ENCODE assay signal across 26 mouse cellular contexts in genomic region chr5:13636237-13636636, GRCm38 (mm10).
DNase-seq lines count a peak whose midpoint lies in the region; ATAC-seq and TF ChIP-seq lines count a peak whose summit lies in the region.
"Had no signal": no experiment of that assay in that cellular context is flagged by ENCODE, and none has a peak within 500 bp of the region (broad histone marks: within the 10 kb centered on the region; RNA-seq: fewer than 3 reads in every experiment).

No protein-coding gene starts in this region.

- no peak overlapping the region for H3K9ac ChIP-seq in embryonic facial prominence, embryonic 11.5 days (replicated peaks; ENCODE audit: low read length)
- no peak overlapping the region for H3K9ac ChIP-seq in limb, embryonic 14.5 days (ENCODE audit: low read depth, low read length, severe bottlenecking)
- no peak overlapping the region for H3K9ac ChIP-seq in hindbrain, embryonic 16.5 days (ENCODE audit: low read depth, low read length)
- H3K9ac ChIP-seq: embryonic facial prominence, embryonic 13.5 days; hindbrain, embryonic 12.5 days had no signal

- no peak for TF ChIP-seq POLR2A in brain, embryonic 14.5 days (IDR thresholded peaks at IDR 0.05; ENCODE audit: borderline replicate concordance, extremely low read depth, insufficient read depth, insufficient read length, poor library complexity, severe bottlenecking)
- TF ChIP-seq POLR2A in limb, embryonic 14.5 days (IDR thresholded peaks at IDR 0.05; ENCODE audit: borderline replicate concordance, extremely low read depth, insufficient read depth, insufficient read length): no peak

- H3K27me3 ChIP-seq in embryonic facial prominence, embryonic 11.5 days (ENCODE audit: control insufficient read depth, insufficient read depth, low read length): no peaks in the 10 kb centered on the region
- no peaks in the 10 kb centered on the region for H3K27me3 ChIP-seq in embryonic facial prominence, embryonic 10.5 days (replicated peaks; ENCODE audit: low read depth, poor library complexity, severe bottlenecking)
- no peaks in the 10 kb centered on the region for H3K27me3 ChIP-seq in limb, embryonic 14.5 days (ENCODE audit: control insufficient read depth, insufficient read depth, low read length)
- no peaks in the 10 kb centered on the region for H3K27me3 ChIP-seq in hindbrain, embryonic 16.5 days (replicated peaks; ENCODE audit: control insufficient read depth, insufficient read depth, low read length)
- H3K27me3 ChIP-seq: embryonic facial prominence, embryonic 13.5 days; hindbrain, embryonic 12.5 days had no signal

- H3K4me2 ChIP-seq in embryonic facial prominence, embryonic 11.5 days (ENCODE audit: low read depth, low read length): no peak overlapping the region
- H3K4me2 ChIP-seq in limb, embryonic 14.5 days (replicated peaks; ENCODE audit: low read depth, low read length, severe bottlenecking): no peak overlapping the region
- no peak overlapping the region for H3K4me2 ChIP-seq in hindbrain, embryonic 16.5 days (ENCODE audit: low read length)
- H3K4me2 ChIP-seq: embryonic facial prominence, embryonic 13.5 days; hindbrain, embryonic 12.5 days had no signal

- no peak overlapping the region for H3K27ac ChIP-seq in embryonic facial prominence, embryonic 11.5 days (replicated peaks; ENCODE audit: low read depth, low read length)
- no peak overlapping the region for H3K27ac ChIP-seq in embryonic facial prominence, embryonic 10.5 days (replicated peaks)
- H3K27ac ChIP-seq in limb, embryonic 14.5 days (replicated peaks; ENCODE audit: low read depth, low read length): no peak overlapping the region
- no peak overlapping the region for H3K27ac ChIP-seq in hindbrain, embryonic 16.5 days (ENCODE audit: low read depth, low read length)
- H3K27ac ChIP-seq: embryonic facial prominence, embryonic 13.5 days; heart, embryonic 10.5 days; hindbrain, embryonic 12.5 days; hindbrain, postnatal 0 days had no signal

- peak; percentile 30 for DNase-seq in embryonic facial prominence, embryonic 11.5 days (ENCODE audit: low spot score)
- no peak for DNase-seq in embryonic facial prominence, embryonic 10.5 days (ENCODE audit: low spot score)
- peak; percentile 3 for DNase-seq in kidney, adult 9 months
- DNase-seq in kidney, postnatal 10 days: no peak
- peak; percentile 42 for DNase-seq in brain, embryonic 14.5 days (ENCODE audit: low read depth)
- peak; percentile 21 for DNase-seq in limb, embryonic 14.5 days (ENCODE audit: low spot score)
- DNase-seq: adrenal gland, adult 8-10 months; adrenal gland, postnatal 36 days; B cell, adult 2 months; cerebellum, adult 11 months; cerebellum, adult 8-10 months; cerebellum, postnatal 14 days; embryo, embryonic 11 days; gastrocnemius, postnatal 36 days; heart, adult 11 months; heart, postnatal 10 days; heart, postnatal 4 days; kidney, adult 11 months had no signal

- TF ChIP-seq CTCF in brain, embryonic 14.5 days (IDR thresholded peaks at IDR 0.05; ENCODE audit: borderline replicate concordance, extremely low read depth, insufficient read depth, insufficient read length): no peak

- 54% methylated on average over 3 of the region's 3 CpGs for WGBS in embryonic facial prominence, embryonic 11.5 days
- 62% methylated on average over 3 of the region's 3 CpGs for WGBS in embryonic facial prominence, embryonic 10.5 days
- WGBS in limb, embryonic 14.5 days: 40% methylated on average over 3 of the region's 3 CpGs
- 65% methylated on average over 3 of the region's 3 CpGs for WGBS in hindbrain, embryonic 16.5 days

- H3K4me3 ChIP-seq in embryonic facial prominence, embryonic 11.5 days (ENCODE audit: low read depth, low read length): no peak overlapping the region
- H3K4me3 ChIP-seq in embryonic facial prominence, embryonic 10.5 days: no peak overlapping the region
- H3K4me3 ChIP-seq in limb, embryonic 14.5 days (replicated peaks; ENCODE audit: low read length): no peak overlapping the region
- no peak overlapping the region for H3K4me3 ChIP-seq in hindbrain, embryonic 16.5 days (ENCODE audit: low read length)
- H3K4me3 ChIP-seq: embryonic facial prominence, embryonic 13.5 days; erythroblast, embryonic 14.5 days; heart, embryonic 10.5 days; hindbrain, embryonic 12.5 days had no signal

- H3K9me3 ChIP-seq in embryonic facial prominence, embryonic 11.5 days (replicated peaks; ENCODE audit: control insufficient read depth, low read length): no peaks in the 10 kb centered on the region
- no peaks in the 10 kb centered on the region for H3K9me3 ChIP-seq in embryonic facial prominence, embryonic 10.5 days
- H3K9me3 ChIP-seq in limb, embryonic 14.5 days (ENCODE audit: control insufficient read depth, low read length): no peaks in the 10 kb centered on the region
- no peaks in the 10 kb centered on the region for H3K9me3 ChIP-seq in hindbrain, embryonic 16.5 days (ENCODE audit: control insufficient read depth, low read length)
- H3K9me3 ChIP-seq: embryonic facial prominence, embryonic 13.5 days; G1E; heart, embryonic 10.5 days; hindbrain, embryonic 12.5 days had no signal

- no peak for ATAC-seq in embryonic facial prominence, embryonic 11.5 days (replicated peaks; ENCODE audit: insufficient number of reproducible peaks, low FRiP score, low TSS enrichment, low read depth)
- no peak for ATAC-seq in limb, embryonic 14.5 days (ENCODE audit: low FRiP score, low read depth)
- no peak for ATAC-seq in hindbrain, embryonic 16.5 days
- ATAC-seq: CD4-positive, CD25-positive, alpha-beta regulatory T cell, adult 4 months; hindbrain, postnatal 0 days had no signal

- H3K36me3 ChIP-seq in embryonic facial prominence, embryonic 11.5 days (replicated peaks; ENCODE audit: control insufficient read depth, insufficient read depth, low read depth, low read length): no peaks in the 10 kb centered on the region
- H3K36me3 ChIP-seq in embryonic facial prominence, embryonic 10.5 days (replicated peaks): no peaks in the 10 kb centered on the region
- H3K36me3 ChIP-seq in limb, embryonic 14.5 days (ENCODE audit: control insufficient read depth, insufficient read depth, low read length): no peaks in the 10 kb centered on the region
- no peaks in the 10 kb centered on the region for H3K36me3 ChIP-seq in hindbrain, embryonic 16.5 days (ENCODE audit: control insufficient read depth, insufficient read depth, low read length)
- H3K36me3 ChIP-seq: embryonic facial prominence, embryonic 13.5 days; G1E; heart, embryonic 10.5 days; hindbrain, embryonic 12.5 days had no signal

- no peaks in the 10 kb centered on the region for H3K4me1 ChIP-seq in embryonic facial prominence, embryonic 11.5 days (ENCODE audit: control insufficient read depth, insufficient read depth, low read length)
- H3K4me1 ChIP-seq in embryonic facial prominence, embryonic 10.5 days: no peaks in the 10 kb centered on the region
- H3K4me1 ChIP-seq in limb, embryonic 14.5 days (ENCODE audit: control insufficient read depth, insufficient read depth, low read length): no peaks in the 10 kb centered on the region
- H3K4me1 ChIP-seq in hindbrain, embryonic 16.5 days (ENCODE audit: control insufficient read depth, insufficient read depth, low read depth, low read length): no peaks in the 10 kb centered on the region
- H3K4me1 ChIP-seq: embryonic facial prominence, embryonic 13.5 days; heart, embryonic 10.5 days; hindbrain, embryonic 12.5 days had no signal

Comparison
In these comparisons a context has a peak if more than half of its experiments do, and no peak if none do; other contexts are left out.
1. DNase-seq: peak in embryonic facial prominence, embryonic 11.5 days (single experiment), kidney, adult 9 months (single experiment), brain, embryonic 14.5 days (single experiment) and limb, embryonic 14.5 days (single experiment); none in embryonic facial prominence, embryonic 10.5 days (single experiment) and kidney, postnatal 10 days (single experiment).